Mouse (Mus musculus): ENCODE results near the gene Il6ra.

Il6ra gene

GRCm38 (mm10) chr3:89912543-89913391 is at the start of gene Il6ra:
TSS of gene Il6ra (minus strand) at chr3:89913196.
- DNase-seq (ENCODE audit: low read depth, low spot score): peak; percentile 32

DNA sequence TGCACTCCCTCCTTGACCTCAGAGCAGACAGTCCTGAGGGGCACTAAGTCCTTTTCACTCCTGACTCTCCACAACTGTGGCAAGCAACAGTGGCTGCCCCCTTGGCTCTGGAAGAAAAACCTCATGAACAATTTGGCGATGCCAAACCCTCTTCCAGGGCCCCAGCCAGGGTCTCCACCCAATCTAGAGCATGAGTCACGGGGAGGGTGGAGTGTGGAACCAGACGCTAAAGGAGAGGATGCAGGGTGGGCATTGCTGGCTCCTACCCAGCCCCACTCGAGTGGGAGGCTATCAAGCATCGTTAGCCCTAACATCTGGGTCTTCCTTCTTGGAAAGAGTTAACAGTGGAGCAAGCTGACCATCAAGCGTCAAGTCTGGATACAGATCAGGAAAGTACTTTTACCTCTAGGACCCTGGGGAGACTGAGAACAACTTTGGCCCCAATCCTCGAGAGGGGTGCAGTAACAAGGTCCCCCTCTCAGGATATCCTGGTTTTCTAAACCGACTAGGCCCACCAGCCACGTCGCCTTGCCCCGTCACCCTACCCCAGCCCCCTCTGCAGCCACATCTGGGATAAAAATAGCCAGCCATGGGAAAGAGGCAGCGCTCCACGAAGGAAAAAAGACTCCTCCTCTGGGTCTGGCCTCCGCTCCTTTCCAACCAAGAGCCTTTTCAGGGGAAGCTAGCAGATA is 49.2 kb upstream of the Il6ra start:
- no peak for DNase-seq (ENCODE audit: low read depth, low spot score)

GRCm38 (mm10) chr3:89961436-89961835 is 48.4 kb upstream of the Il6ra start:
- DNase-seq (ENCODE audit: low read depth, low spot score): no peak

DNA sequence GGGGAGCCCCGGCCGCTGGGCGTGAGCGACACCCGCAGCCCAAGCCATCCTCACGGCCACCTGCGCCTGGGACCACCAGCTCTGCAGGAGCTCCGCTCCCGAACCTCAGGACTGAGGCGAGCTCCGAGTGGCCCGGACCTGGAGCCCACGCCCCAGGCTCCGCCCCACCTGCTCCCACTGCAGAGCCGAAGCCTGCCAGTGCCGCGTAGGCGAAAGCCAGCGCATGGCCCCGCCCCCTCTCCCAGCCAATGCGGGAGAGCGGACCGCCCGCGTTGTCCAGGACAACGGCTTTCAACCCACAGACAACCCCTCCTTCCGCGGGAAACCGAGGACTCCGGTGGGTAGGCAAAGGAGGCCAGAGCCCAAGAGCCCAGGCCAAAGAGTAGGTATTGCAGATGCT is 47.5 kb upstream of the Il6ra start:
- peak; percentile 78 for DNase-seq (ENCODE audit: low read depth, low spot score)

GRCm38 (mm10) chr3:89959435-89959834 is 46.4 kb upstream of the Il6ra start:
- peak; percentile 42 for DNase-seq (ENCODE audit: low read depth, low spot score)

- no peak for DNase-seq (ENCODE audit: low read depth, low spot score)
Observed at GRCm38 (mm10) chr3:89957880-89958279, 44.9 kb upstream of the Il6ra start.

GRCm38 (mm10) chr3:89956177-89956971 is 43.4 kb upstream of the Il6ra start:
- no peak for DNase-seq (ENCODE audit: low read depth, low spot score)

- DNase-seq (ENCODE audit: low read depth, low spot score): peak; percentile 60
Observed at GRCm38 (mm10) chr3:89953420-89953819, 40.4 kb upstream of the Il6ra start.

GRCm38 (mm10) chr3:89948655-89949054 is 35.7 kb upstream of the Il6ra start:
- DNase-seq (ENCODE audit: low read depth, low spot score): no peak

GRCm38 (mm10) chr3:89948021-89948420 is 35.0 kb upstream of the Il6ra start:
- DNase-seq (ENCODE audit: low read depth, low spot score): no peak

DNA sequence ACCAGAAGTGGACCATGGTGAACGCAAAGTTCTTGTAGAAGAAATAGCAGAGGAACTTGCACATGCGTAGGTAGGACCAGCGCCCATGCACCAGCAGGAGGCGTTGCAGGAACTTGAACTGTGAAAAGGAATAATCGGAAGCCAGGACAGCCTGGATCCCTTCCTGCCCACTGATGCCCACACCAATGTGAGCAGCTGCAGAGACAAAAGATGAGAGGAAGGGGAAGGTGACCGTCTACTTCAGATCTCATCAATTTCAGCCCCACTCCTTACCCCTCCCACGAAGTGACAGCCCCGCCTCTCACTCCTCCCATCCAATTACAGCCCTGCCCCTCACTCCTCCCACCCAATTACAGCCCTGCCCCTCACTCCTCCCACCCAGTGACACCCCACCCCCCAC is 32.0 kb upstream of the Il6ra start:
- DNase-seq (ENCODE audit: low read depth, low spot score): no peak

DNA sequence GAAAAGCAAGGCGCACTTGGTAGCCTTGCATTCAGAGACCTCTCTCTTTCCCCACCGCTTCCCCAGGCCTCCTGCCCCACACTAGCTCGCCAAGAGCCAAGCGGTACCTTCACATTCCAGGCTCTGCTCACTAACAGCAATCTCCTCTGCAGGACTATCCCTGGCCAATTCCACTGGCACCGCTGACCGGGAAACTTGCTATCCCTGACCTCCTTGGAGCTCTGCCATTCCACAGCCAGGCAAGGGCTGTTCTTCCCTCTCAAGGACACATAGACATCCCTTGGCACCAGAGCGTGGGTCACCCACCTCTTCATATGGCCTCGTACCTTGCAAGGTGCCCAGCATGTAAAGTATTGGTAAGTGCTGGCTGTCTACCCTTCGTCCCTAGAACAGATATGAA is 29.9 kb upstream of the Il6ra start:
- no peak for DNase-seq (ENCODE audit: low read depth, low spot score)

DNA sequence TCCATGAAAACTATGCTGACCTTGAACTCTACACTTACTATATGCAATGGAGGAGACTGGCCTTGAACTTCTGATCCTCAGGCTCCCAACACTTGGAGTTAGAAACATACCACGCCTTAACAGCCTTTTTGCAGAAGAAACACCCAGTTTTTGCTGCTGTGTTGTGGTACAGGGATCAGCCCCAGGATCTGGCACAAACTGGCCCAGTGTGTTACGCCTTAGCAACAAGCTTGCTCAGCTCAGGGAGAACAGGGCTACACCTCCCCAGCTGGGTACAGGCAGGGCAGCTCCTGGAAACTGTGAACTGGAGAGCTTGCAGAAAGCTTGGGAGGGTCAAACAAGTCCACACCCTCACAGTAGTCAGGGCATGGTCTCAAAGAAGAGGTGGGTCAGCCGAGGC is 23.5 kb upstream of the Il6ra start:
- DNase-seq (ENCODE audit: low read depth, low spot score): no peak

DNA sequence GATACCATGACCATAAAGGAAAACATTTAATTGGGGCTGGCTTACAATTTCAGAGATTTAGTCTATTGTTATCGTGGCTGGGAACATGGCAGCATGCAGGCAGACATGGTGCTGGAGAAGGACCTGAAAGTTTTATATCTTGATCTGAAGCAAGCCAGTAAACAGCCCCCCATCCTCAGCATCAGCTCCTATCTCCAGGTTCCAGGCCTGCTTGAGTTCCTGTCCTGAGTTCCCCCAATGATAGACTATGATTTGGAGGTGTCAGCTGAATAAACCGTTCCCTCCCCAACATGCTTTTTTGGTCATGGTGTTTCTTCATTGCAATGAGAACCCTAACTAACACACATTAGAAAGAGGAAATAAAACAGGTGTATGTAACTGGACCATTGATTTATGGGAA is 19.9 kb upstream of the Il6ra start:
- no peak for DNase-seq (ENCODE audit: low read depth, low spot score)

DNA sequence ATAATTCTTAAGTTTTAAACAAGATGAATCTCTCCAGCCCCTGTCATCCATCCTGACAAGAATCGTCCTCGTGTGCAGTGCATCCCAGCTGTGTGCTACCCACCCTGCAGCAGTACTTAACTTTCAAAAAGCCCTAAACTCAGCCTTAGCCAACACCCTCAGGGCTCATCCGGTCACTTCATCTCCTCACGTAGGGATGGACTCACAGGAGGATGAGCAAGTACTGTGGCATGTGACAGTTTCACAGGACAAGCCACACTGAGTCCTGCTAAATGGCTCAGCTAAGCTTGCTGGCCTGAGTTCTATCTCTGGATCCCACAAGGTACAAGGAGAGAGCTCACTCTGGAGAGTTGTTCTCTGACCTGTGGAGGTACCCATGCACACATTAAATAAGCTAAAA is 16.0 kb upstream of the Il6ra start:
- DNase-seq (ENCODE audit: low read depth, low spot score): no peak

DNA sequence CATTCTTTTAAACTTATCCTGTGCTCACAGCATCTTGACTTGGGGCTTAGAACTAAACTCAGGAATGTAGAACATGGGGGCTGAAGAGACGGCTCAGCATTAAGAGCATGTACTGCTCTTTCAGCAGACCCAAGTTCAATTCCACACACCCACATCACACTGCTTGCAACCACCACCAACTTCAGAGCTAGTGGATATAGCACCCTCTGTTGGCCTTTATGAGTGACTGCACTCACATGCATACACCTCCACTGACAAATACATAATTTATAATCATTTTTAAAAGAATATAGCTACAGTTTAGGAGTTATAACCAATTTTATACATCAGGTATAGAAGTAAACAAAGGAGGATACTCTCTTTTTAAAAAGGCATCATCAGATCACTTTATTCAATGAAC is 13.4 kb upstream of the Il6ra start:
- no peak for DNase-seq (ENCODE audit: low read depth, low spot score)

DNA sequence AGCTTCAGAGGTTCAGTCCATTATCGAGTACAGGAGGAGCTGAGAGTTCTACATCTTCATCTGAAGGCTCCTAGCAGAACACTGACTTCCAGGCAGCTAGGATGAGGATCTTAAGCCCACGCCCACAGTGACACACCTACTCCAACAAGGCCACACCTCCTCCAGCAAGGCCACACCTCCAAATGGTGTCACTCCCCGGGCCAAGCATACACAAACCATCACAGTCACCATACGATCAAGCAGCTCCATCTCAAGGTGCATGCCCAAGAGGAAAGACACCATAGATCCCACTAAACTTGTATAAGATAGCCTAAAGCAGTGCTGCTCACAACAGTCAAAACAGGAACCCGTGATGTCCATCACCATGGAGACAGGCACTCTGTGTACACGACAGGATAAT is 7.7 kb upstream of the Il6ra start:
- no peak for DNase-seq (ENCODE audit: low read depth, low spot score)

- DNase-seq (ENCODE audit: low read depth, low spot score): no peak
Observed at GRCm38 (mm10) chr3:89917408-89917807, 4.4 kb upstream of the Il6ra start.

DNA sequence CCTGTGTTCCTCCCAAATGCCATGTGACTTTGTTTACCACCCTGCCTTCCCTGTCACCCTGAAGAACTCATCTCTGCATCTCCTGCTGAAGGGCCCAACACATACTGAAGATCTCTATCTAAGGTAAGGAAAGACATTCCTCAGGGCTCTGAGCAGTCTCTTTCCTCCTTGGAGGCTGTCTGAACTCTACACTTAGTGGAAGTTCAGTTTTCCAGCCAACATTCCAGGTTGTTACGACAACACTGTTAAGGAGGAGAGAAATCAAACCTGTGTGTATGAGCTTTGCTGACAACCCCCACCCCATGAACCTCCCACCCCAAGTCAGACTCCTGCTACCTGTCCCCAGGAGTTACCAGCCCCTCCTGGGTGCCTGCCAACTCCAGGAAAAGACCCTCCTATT is 3.6 kb upstream of the Il6ra start:
- DNase-seq (ENCODE audit: low read depth, low spot score): no peak

DNA sequence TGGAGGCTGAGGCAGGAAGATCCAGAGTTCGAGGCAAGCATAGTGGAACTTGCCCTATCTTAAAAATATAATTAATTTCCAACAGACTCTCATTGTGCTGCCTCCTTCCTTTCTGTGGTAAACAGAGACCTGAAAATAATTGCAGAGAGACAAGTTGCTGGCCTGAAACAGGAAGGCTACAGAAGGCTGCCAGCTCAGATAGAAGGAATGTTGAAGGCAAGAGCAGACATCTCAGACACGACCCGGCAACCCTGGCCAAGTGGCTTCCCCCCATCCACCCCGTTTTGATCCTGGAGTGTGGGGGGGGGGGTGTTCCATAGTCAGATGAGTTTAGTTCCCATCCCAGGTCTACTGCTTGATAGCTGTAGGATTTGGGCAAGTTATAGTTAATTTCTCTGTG is 1.7 kb upstream of the Il6ra start:
- DNase-seq (ENCODE audit: low read depth, low spot score): no peak

DNA sequence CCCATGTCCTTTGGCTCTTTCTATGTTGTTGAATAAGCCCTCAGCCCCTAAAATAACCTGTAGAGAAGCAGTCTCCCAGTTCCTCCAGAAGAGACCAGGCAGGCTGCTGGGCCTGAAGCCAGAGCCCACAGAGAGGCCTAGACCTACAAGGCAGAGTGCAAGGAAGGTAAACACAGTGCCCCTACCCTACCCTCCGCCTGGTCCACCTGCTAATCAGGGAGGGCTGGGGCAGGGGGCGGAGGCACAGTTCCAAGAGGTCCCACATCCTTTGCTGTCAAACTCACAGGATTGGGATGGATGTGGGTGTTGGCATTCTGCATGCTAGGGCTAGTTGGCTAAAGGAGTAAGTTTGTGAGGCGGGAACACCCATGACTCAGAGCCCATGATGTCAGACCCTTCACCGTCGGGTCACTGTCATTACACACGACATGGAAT is 871 bp downstream of the Il6ra start:
- DNase-seq (ENCODE audit: low read depth, low spot score): no peak

- DNase-seq (ENCODE audit: low read depth, low spot score): no peak
Observed at GRCm38 (mm10) chr3:89911207-89911606, 1.8 kb downstream of the Il6ra start.

All from retina, postnatal 7 days (tissue).